Mouse (Mus musculus) cerebellum, postnatal 25 days (tissue): ENCODE data around the gene P2ry2.

Experiments used
- DNase-seq, 2 experiments: peaks; one replicate each; pipeline ENCODE4 v3.0.0; 2021; ENCODE audit warnings: mixed read lengths in 2 of 2

P2ry2 gene

DNA sequence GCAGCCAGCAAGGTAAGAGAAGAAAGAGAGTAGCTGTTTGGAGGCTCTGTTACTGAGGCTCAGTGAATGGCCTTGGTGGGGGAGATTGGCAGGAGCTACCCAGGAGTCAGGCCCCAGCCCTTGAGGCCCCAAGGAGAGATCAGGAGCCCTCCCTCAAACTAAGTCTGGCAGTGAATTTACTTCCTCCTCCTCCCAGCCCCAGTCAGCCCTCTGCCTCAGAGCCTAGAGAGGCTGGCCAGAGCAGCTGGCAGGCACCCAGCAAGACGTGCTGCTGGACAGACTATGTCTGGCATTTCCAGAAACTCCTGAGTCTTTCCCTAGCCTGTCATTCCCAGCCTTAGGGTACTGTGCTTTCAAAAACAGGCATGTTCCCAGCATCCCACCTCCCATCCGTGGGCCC lies 33.5 kb downstream of the P2ry2 start:
- DNase-seq = peak; percentile 33 to 59

DNA sequence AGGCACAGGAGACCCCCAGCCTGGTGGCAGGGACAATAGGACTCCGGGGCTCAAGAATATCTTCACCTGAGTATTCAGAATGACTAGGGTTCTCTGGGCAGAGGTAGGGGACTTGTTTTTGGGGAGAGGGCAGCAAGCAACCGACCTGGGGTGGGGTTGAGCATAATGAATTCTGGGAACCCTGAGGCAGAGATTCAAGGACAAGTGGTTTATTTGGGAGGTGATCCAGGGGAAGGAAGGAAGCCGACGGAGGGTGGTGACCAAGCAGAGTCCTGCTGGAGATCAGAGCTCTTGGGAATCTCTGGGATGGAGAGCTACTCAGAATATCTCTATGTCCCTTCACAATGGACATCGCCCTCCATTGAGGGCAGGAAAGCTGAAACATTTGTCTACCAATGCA lies 34.5 kb downstream of the P2ry2 start:
- no peak for DNase-seq

DNA sequence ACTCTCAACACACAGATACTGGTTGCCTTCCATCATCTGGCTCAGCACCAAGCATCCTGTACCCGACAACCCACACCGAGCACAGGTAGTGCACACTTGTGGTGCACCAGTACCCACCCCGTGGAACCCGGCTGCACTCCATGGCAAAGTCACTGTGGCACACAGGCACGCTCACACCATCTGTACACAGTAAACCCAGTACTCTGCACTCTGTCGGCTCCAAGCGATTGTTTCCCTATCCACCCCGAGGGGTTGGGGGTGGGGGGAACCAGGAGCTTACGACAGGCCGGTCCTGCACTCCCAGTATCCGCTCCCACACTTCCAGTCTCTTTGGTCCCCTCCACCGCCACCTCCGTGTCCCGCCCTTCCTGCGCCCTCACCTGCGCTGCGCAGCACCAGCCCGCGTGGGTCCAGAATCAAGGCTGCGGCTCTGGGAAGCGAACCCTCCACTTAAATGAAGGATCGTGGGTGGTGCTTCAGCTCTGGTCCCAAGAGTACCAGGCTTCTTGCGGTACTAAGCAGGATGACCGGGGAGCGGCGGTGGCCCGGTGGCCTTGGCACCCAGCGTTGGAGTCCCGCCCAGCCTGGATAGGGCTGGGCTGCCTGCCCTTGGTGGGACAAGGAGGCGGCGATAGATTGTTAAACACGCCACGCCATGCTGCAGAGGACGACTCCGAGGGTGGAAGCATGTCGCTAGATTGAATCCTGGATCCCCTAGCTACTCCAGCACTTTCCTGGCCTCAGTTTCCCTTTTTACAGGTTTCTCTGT lies 38.3 kb downstream of the P2ry2 start, which contains the start of gene P2ry6:
P2ry6 (minus strand) TSS at position 515 of the 769 bp plus-strand sequence.
- peak in 1 of 2 experiments; percentile 52 for DNase-seq

DNA sequence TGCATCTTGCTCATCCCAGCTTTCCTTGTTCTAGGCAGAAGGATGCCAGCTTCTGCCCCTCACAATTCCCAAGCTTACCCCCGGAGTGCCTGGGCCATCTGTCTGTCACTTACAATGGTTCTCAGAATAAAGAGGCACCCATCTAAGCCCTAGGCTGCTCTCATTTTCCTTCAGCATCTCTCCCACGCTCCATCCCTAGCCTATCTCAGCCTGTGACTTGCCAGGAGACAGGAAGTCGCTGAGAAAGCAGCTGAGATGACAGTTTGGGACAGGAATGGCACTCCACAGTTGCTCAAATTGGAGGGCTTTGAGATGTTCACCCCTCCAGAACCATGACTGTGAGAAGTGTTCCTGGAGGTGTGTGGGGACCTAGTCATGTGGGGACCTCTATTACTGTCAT lies 39.8 kb downstream of the P2ry2 start:
- no peak for DNase-seq

DNA sequence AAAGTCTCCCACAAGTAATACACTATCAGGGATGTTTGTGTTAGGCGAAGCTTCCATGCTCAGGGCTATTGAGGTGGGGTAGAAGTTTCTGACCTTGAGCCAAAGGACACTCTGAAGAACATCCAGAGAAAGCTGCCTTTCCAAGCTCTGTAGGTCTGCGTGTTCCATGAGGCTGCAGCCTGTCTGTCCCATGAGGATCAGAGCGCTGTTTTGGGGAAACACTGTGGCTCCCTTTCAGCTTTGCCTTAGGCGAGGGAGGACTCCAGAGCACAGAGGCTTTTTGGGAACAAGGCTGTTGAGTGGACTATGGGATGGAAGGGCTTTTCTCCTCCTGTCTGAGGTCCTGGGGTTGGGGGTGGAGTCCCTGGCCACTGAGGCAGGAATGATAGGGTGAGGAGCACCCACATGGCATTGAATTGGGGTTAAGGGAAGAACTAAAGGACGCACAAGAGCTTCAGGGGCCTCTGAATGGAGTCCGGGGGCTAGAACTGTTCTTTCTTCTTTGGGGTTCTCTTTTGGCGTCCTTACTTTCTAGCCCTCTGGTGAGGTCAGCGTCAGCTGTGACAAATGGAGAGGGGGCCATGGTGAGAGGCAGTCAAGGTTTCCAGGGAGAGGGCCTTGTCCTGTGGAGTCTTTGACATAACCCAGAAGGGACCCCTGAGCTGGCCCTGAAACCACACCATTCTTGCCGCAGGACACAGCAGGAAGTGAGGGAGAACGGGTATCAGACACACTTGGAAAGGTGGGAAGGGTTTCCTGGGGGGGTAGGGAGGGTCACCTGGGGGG lies 43.6 kb downstream of the P2ry2 start:
- DNase-seq = no peak

DNA sequence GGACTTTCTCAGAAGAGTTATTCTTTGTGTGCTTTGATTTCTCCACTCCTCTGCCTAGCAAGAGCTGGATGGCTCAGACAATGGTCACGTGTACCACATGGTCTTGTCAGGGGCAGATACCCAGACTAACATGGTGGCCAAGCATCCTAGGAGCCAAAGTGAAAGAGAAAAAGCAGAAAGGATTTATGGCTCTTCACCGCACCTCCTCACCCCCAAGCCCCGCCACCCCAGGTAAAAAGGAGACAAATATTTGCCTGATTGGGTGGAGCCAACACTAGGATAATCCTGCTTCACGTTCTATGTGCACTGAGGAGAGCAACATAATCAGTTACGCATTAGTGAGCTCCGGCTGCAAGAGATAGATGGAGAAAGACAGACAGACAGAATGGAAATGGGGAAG lies 44.3 kb downstream of the P2ry2 start:
- no peak for DNase-seq

DNA sequence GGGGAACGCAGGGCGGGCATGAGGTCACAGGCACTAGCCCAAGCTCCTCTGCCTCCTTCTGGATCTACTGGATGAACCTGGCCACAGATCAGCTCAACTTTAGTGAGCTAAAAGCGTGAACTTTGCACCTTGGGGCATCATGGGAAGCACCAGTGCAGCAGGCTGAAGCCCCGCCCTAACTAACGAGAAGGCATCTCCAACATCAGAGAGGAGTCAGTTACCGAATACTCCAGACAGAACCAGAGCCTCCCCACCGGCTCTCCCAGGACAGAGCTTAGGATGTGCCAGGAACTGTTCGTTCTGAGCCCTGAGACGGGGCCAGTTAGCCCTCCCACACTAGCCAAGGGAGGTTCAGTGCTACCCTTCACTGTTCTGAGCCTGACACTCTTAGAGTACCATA lies 44.8 kb downstream of the P2ry2 start:
- no peak for DNase-seq

DNA sequence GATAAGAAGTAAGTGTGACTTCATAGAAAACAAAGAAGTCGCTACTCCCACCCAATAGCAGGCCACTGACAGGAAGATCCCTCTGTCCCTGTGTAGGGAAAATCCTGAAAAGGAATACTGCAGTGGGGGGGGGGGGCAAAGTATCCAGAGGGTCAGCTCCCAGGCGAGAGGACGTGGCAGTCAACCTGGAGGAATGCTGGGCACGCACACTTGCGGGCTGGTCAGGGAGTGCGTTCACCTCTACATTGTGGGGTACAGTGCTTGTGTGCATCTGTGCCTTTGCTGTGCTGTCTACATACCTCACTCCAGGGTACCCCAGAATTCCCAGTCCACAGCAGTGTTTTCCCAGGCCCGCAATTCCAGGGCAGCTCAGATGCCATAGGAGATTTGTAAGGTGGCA lies 46.7 kb downstream of the P2ry2 start:
- no peak for DNase-seq

DNA sequence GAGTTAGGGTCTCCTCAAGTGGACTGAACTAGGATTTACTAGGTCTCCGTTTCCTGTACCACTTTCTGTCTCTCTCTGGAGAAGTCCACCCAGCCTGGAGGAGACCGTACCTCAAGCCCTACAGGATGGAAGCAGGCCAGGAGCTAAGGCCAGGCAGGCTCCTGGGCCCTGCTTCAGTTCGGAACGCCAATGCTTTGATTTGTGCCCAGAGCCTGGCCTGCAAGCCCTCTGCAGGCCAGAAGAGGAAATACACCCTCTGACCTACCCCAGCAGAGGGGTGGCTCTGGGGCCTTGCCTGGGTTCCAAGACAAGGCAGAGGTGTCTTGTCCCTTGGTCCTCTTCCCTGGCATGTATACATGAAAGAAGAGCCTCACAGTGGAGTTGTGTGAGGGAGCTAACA lies 47.6 kb downstream of the P2ry2 start:
- DNase-seq = peak in 1 of 2 experiments; percentile 58

DNA sequence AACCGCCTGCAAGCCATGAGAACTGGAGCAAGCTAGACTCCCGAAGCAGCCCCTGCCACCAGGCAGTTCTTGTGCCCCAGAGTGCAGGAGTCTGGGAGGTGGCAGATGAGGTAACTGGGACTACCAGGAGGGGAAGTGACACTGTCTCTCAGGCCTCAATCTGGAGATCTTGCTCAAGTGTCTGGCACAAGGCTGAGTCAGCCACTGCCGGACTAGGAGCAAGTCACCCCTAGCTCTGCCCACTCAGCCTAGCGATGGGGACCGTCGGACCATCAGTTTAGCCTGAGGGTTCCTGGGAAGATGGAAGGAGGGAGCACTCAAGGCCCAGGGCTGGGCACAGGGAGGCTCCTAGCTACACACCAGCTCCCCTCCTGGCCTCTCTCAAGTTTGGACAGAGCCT lies 48.4 kb downstream of the P2ry2 start:
- DNase-seq = no peak

DNA sequence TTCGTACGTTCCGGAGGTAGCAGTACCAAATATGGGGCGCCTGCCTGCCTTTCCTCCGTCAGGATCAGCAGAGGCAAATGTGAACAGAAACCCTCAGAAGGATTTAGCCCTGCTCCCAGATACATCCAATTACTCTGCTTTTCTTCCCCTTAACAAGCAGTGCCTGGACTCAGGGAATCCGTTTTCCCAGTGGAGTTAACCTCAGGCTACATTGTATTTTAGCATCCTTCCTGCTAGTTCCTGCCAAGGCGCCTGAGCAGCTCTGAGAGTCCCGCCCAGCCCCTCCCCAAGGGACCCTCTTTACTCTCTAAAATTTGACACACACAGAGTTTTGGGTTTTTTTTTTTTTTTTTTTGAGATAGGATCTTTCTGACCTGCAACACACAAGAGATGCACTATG lies 49.3 kb downstream of the P2ry2 start:
- DNase-seq = no peak

DNA sequence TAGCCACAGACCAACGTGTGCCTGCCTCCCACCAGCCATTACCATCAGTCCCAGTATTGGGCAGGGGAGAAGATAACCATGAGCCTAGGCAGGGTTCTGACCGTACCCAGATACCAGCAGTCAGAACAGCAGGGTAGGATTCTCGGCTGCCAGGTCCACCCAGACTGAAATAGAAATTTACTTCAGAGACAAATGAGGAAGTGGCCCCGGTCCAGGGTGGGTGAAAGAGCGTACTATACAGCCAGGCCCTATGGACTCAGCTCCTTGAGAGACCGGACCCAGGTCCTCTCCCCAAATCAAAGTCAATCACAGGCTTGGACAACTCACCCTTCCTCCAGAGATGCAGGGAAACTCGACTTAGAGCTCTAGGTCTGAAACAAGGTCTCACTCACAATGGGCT lies 51.5 kb downstream of the P2ry2 start:
- DNase-seq = no peak

DNA sequence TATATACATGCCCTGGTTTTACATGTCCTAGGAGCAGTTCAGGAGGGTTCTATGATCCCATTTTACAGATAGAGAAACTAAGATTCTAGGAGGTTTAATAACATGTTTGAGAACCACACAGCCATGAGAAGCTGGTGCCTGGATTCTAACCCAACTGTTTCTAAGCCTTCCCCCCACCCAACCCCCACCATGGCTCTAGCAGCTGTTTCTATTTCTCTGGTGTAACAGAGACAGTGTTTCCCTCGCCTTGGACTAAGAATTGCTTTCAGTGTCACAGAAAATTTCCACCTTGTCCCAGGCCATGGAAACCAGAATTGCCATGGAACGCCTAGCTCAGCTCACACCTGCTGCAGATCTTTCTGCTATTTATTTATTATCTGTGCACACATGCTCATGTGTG lies 52.2 kb downstream of the P2ry2 start:
- DNase-seq = no peak

DNA sequence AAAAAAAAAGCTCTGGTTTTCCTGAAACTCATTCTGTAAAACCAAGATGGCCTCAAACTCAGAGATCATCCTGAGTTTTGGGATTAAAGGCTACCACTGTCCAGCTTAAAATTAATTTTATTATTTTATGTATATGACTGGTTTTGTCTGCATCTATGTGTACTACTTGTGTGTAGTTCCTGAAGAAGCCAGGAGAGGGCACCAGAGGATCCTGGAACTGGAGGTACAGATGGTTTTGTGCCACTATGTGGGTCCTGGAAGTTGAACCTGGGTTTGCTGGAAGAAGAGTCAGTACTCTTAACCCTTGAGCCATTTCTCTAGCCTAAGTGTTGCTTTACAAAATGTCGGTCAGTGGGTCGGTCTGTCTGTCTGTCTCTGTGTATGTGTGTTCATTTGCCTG lies 54.2 kb downstream of the P2ry2 start:
- no peak for DNase-seq

DNA sequence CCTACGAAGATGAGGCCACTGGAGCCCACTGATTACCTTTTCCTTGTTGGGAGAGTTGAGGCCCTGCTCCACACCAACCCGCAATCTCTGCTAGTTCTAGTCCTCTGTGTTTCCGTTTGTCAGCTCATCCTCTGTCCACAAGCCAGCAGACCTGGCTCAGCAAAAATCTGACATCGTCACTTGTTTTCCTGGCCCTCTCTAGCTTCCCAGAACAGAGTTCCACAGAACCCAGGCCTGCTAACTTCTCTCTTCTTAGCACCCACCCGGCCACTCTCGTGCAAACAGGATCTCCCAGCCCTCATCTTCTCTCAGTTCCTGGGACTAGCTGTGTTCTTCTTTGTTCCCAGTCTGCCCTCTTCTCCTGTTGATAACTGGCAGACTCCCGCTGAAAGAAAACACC lies 60.0 kb downstream of the P2ry2 start:
- no peak for DNase-seq

DNA sequence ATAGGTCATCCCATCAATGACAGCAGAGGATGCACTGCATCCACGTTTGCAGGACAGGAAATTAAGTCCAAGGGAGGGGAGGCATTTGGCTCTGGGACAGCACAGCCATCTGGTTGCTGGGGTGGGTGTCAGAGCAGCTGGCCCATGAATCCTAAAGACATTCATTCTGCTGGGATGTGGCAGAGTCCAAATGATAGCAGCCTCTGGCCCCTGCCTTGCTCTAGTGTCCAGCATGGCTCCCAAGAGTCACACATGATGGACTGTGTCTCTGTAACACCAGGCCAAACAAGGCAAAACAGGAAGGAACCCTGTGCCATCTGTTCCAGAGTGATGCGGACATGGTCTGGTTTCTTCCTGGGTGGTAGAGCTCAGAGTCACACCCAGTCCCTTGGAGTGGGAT lies 60.8 kb downstream of the P2ry2 start:
- no peak for DNase-seq

DNA sequence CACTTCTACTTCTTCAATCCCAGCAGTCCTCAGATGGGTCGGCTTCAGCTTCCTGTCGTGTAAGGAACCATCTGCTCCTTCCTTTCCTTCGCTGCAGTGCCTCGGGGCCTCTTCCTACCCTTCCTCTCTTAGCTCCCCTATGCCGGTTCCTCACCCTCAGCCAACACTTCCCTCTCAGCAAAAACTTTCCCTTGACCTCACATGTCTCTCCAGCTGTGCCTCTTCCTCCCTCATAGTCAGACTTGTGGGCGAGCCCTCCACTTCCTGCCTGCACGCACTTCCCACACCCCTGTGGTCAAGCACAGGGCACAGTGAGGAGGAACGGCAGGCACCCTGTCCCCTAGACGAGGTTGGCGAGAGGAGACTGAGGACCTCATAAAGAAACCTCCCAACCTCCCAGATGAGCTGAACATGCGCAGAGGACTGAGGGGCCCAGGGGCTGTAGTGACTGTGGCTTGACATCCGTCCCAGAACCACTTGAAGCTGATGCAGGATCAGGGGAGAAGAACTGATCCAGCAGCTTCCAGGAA lies 62.1 kb downstream of the P2ry2 start:
- no peak for DNase-seq

DNA sequence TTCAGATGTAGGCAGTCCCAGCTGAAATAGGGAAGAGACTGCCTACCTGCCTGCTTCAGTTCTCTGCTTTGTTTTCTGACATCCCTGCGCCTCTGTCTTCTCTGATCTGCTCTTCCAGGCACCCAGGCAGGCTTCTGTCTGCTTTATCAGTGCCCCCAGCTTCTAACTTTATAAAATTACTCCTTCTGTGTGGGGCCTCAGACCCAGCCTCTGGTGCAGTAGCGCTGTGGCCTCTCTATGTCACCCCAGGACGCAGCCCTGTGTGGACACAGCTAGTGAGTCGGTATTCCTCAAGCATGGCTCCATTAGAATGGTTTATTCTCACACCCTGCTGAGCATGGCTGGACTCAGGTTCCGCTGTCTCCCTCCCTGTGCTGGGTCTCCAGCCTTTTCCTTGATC lies 62.6 kb downstream of the P2ry2 start:
- no peak for DNase-seq
